Mouse (Mus musculus) bone marrow macrophage, adult 2 months (primary cell): ENCODE data around the gene Exosc9.
"Not testable (repeated sequence)": the region's sequence is repeated elsewhere in the genome, so short reads cannot be mapped to it uniquely, and the experiment has no call there.

ENCODE experiments used
- CTCF ChIP-seq: IDR thresholded peaks from 2 replicates; pipeline ENCODE4 v1.5.1; 2012; ENCODE audit warnings: low read depth, mild to moderate bottlenecking, low read length, moderate library complexity
- POLR2A ChIP-seq: IDR thresholded peaks from 2 replicates; pipeline ENCODE4 v1.6.1; 2012; ENCODE audit warnings: mild to moderate bottlenecking, low read depth, low read length, borderline replicate concordance

DNA sequence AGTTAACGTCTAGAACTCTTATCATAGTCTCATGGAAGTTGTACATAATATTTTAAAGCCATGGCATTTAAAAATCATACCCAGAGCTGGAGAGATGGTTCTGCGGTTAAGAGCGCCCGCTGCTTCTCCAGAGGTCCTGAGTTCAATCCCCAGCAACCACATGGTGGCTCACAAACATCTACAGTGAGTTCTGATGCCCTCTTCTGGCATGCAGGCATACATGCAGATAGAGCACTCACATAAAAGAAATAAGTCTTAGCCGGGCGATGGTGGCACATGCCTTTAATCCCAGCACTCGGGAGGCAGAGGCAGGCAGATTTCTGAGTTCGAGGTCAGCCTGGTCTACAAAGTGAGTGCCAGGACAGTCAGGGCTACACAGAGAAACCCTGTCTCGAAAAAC, 47.4 kb downstream of the Exosc9 start:
- not testable (repeated sequence) for TF ChIP-seq CTCF, POLR2A
